Mouse (Mus musculus): ENCODE measurements around the gene Slc7a8.

DNA sequence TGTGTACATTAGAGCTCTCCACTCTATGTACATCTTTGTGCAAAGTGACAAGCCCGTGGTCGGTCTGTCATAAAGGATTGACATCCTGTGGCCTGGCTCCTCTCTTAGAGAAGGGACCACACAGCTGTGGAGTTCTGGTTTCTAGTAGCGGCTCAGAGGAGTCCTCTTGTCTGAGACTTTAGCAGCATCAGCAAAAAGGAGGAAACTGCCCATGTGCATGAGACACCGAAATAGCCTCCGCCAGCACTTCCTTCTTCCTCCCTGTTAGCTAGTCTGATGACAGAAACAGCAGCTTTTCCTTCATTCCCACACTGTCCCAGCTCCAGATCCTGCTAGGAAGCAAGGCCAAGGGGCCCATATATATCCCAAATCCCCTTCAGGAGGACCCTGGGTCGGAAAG, 25.4 kb downstream of the Slc7a8 start:
- TF ChIP-seq POLR2A (IDR thresholded peaks at IDR 0.05; ENCODE audit: low read depth, low read length) (no peak), CTCF (IDR thresholded peaks at IDR 0.05; ENCODE audit: extremely low read depth, insufficient read length, insufficient replicate concordance, low read depth, low read length) (no peak)
